Mouse (Mus musculus) cerebellum, postnatal 10 days (tissue): ENCODE measurements at regions not wholly inside any gene's neighbourhood (a gene's known extent, or its start where the extent isn't known, plus 50 kb on each side); places are given as distances from the start of the nearest gene placed in this dataset.

Experiments used
- DNase-seq, 2 experiments: peaks; one replicate each; pipeline ENCODE4 v3.0.0; 2021; ENCODE audit warnings: mixed read lengths in 2 of 2

GRCm38 (mm10) chr3:143919744-143920143 lies 285.3 kb downstream of the Lmo4 start:
- DNase-seq = no peak

GRCm38 (mm10) chr3:143914341-143915217 lies 290.4 kb downstream of the Lmo4 start:
- no peak for DNase-seq

- no peak for DNase-seq
Observed at GRCm38 (mm10) chr3:143913044-143913574, 291.9 kb downstream of the Lmo4 start.

- no peak for DNase-seq
Observed at GRCm38 (mm10) chr3:143912433-143912832, 292.6 kb downstream of the Lmo4 start.

GRCm38 (mm10) chr3:143909341-143909740 lies 295.7 kb downstream of the Lmo4 start:
- DNase-seq = no peak

- DNase-seq = no peak
Observed at GRCm38 (mm10) chr3:143903421-143903820, 301.6 kb downstream of the Lmo4 start.

- no peak for DNase-seq
Observed at GRCm38 (mm10) chr3:143880813-143881212, 324.2 kb downstream of the Lmo4 start.

- no peak for DNase-seq
Observed at GRCm38 (mm10) chr3:143873876-143874275, 331.1 kb downstream of the Lmo4 start.

GRCm38 (mm10) chr3:143866521-143866920 lies 338.5 kb downstream of the Lmo4 start:
- DNase-seq = peak; percentile 60 to 76

- peak; percentile 42 to 47 for DNase-seq
Observed at GRCm38 (mm10) chr3:143865626-143866025, 339.4 kb downstream of the Lmo4 start.

- DNase-seq = no peak
Observed at GRCm38 (mm10) chr3:143864490-143864889, 340.5 kb downstream of the Lmo4 start.

GRCm38 (mm10) chr3:143862531-143862930 lies 342.5 kb downstream of the Lmo4 start:
- no peak for DNase-seq

- DNase-seq = no peak
Observed at GRCm38 (mm10) chr3:143861866-143862265, 343.2 kb downstream of the Lmo4 start.

GRCm38 (mm10) chr3:143835611-143836240 lies 369.3 kb downstream of the Lmo4 start:
- DNase-seq = no peak

- no peak for DNase-seq
Observed at GRCm38 (mm10) chr3:143834725-143835124, 370.3 kb downstream of the Lmo4 start.

- no peak for DNase-seq
Observed at GRCm38 (mm10) chr3:143823395-143823777, 381.6 kb downstream of the Lmo4 start.

GRCm38 (mm10) chr3:143822564-143823394 lies 382.2 kb downstream of the Lmo4 start:
- DNase-seq = no peak

GRCm38 (mm10) chr3:143807544-143807943 lies 397.5 kb downstream of the Lmo4 start:
- no peak for DNase-seq

- DNase-seq = no peak
Observed at GRCm38 (mm10) chr3:143806940-143807339, 398.1 kb downstream of the Lmo4 start.

GRCm38 (mm10) chr3:143797850-143798249 lies 407.2 kb downstream of the Lmo4 start:
- peak in 1 of 2 experiments; percentile 1 for DNase-seq

- no peak for DNase-seq
Observed at GRCm38 (mm10) chr3:143790905-143791304, 414.1 kb downstream of the Lmo4 start.

- DNase-seq = no peak
Observed at GRCm38 (mm10) chr3:143789932-143790570, 415.0 kb downstream of the Lmo4 start.
